Mouse (Mus musculus): ENCODE results near the gene Fen1. TPM values are rescaled to one million over a fixed set of nuclear protein-coding genes. Genes with fewer than 3 reads are reported as not detected.

Gene Fen1
- polyA plus RNA-seq, 1 experiment from 2014 or later, result 47.4 TPM

- Histone ChIP-seq H3K9me3 (ENCODE audit: control insufficient read depth, low read length) (no peaks in the 10 kb centered on the region), H3K4me2 (ENCODE audit: low read length) (no peak overlapping the region), H3K4me3 (replicated peaks; ENCODE audit: low read length) (no peak overlapping the region), H3K4me1 (replicated peaks; ENCODE audit: control insufficient read depth, insufficient read depth, low read length) (peaks cover 9% of the 10 kb centered on the region), H3K36me3 (ENCODE audit: control insufficient read depth, insufficient read depth) (peaks cover 22% of the 10 kb centered on the region), H3K27ac (ENCODE audit: low read length) (no peak overlapping the region), H3K27me3 (replicated peaks; ENCODE audit: control insufficient read depth, insufficient read depth, low read length) (no peaks in the 10 kb centered on the region), H3K9ac (replicated peaks; ENCODE audit: low read depth, low read length) (no peak overlapping the region)
- peak; percentile 27; the same call in 1 of the 2 replicates for ATAC-seq
- 30% methylated on average over 3 of the region's 3 CpGs for WGBS
These were observed 5.2 kb downstream of the Fen1 start for GRCm38 (mm10) chr19:10198723-10199122.

- Histone ChIP-seq H3K9ac (replicated peaks; ENCODE audit: low read depth, low read length) (no peak overlapping the region), H3K9me3 (ENCODE audit: control insufficient read depth, low read length) (no peaks in the 10 kb centered on the region), H3K4me3 (replicated peaks; ENCODE audit: low read length) (no peak overlapping the region), H3K36me3 (ENCODE audit: control insufficient read depth, insufficient read depth) (peaks cover 24% of the 10 kb centered on the region), H3K27me3 (replicated peaks; ENCODE audit: control insufficient read depth, insufficient read depth, low read length) (no peaks in the 10 kb centered on the region), H3K4me1 (replicated peaks; ENCODE audit: control insufficient read depth, insufficient read depth, low read length) (peaks cover 8% of the 10 kb centered on the region), H3K27ac (ENCODE audit: low read length) (no peak overlapping the region), H3K4me2 (ENCODE audit: low read length) (no peak overlapping the region)
- WGBS, result 70% methylated on average over 2 of the region's 2 CpGs
- no peak for ATAC-seq
These were observed 5.7 kb downstream of the Fen1 start for GRCm38 (mm10) chr19:10198286-10198685.

- Histone ChIP-seq H3K9me3 (ENCODE audit: control insufficient read depth, low read length) (no peaks in the 10 kb centered on the region), H3K4me2 (ENCODE audit: low read length) (no peak overlapping the region), H3K36me3 (ENCODE audit: control insufficient read depth, insufficient read depth) (peaks cover 30% of the 10 kb centered on the region), H3K9ac (replicated peaks; ENCODE audit: low read depth, low read length) (no peak overlapping the region), H3K27ac (ENCODE audit: low read length) (no peak overlapping the region), H3K4me1 (replicated peaks; ENCODE audit: control insufficient read depth, insufficient read depth, low read length) (no peaks in the 10 kb centered on the region), H3K4me3 (replicated peaks; ENCODE audit: low read length) (no peak overlapping the region), H3K27me3 (replicated peaks; ENCODE audit: control insufficient read depth, insufficient read depth, low read length) (no peaks in the 10 kb centered on the region)
- WGBS, result 93% methylated on average over 4 of the region's 4 CpGs
- no peak for ATAC-seq
These were observed 6.8 kb downstream of the Fen1 start for GRCm38 (mm10) chr19:10197130-10197529.

- H3K4me3 ChIP-seq (replicated peaks; ENCODE audit: low read length), result no peak overlapping the region
- peaks cover 30% of the 10 kb centered on the region for H3K36me3 ChIP-seq (ENCODE audit: control insufficient read depth, insufficient read depth)
- ATAC-seq, result no peak
- no peaks in the 10 kb centered on the region for H3K27me3 ChIP-seq (replicated peaks; ENCODE audit: control insufficient read depth, insufficient read depth, low read length)
- 67% methylated on average over 5 of the region's 5 CpGs for whole genome bisulfite sequencing
- no peaks in the 10 kb centered on the region for H3K9me3 ChIP-seq (ENCODE audit: control insufficient read depth, low read length)
- no peaks in the 10 kb centered on the region for H3K4me1 ChIP-seq (replicated peaks; ENCODE audit: control insufficient read depth, insufficient read depth, low read length)
- no peak overlapping the region for H3K9ac ChIP-seq (replicated peaks; ENCODE audit: low read depth, low read length)
- no peak overlapping the region for H3K4me2 ChIP-seq (ENCODE audit: low read length)
- H3K27ac ChIP-seq (ENCODE audit: low read length), result no peak overlapping the region
These were observed 8.7 kb downstream of the Fen1 start for GRCm38 (mm10) chr19:10195252-10195651.

- Histone ChIP-seq H3K27me3 (replicated peaks; ENCODE audit: control insufficient read depth, insufficient read depth, low read length) (no peaks in the 10 kb centered on the region), H3K4me2 (ENCODE audit: low read length) (no peak overlapping the region), H3K4me3 (replicated peaks; ENCODE audit: low read length) (no peak overlapping the region), H3K27ac (ENCODE audit: low read length) (no peak overlapping the region), H3K36me3 (ENCODE audit: control insufficient read depth, insufficient read depth) (peaks cover 31% of the 10 kb centered on the region), H3K9me3 (ENCODE audit: control insufficient read depth, low read length) (no peaks in the 10 kb centered on the region), H3K9ac (replicated peaks; ENCODE audit: low read depth, low read length) (no peak overlapping the region), H3K4me1 (replicated peaks; ENCODE audit: control insufficient read depth, insufficient read depth, low read length) (no peaks in the 10 kb centered on the region)
- 85% methylated on average over 11 of the region's 11 CpGs for WGBS
- no peak for ATAC-seq
These were observed 9.6 kb downstream of the Fen1 start for GRCm38 (mm10) chr19:10194337-10194736.

GRCm38 (mm10) chr19:10191326-10191725 is 12.6 kb downstream of the Fen1 start:
- H3K4me1 ChIP-seq (replicated peaks; ENCODE audit: control insufficient read depth, insufficient read depth, low read length), result peaks cover 25% of the 10 kb centered on the region
- H3K27me3 ChIP-seq (replicated peaks; ENCODE audit: control insufficient read depth, insufficient read depth, low read length), result no peaks in the 10 kb centered on the region
- H3K36me3 ChIP-seq (ENCODE audit: control insufficient read depth, insufficient read depth), result peaks cover 40% of the 10 kb centered on the region
- no peak overlapping the region for H3K4me2 ChIP-seq (ENCODE audit: low read length)
- no peak for ATAC-seq
- 91% methylated on average over 7 of the region's 7 CpGs for WGBS
- H3K9ac ChIP-seq (replicated peaks; ENCODE audit: low read depth, low read length), result no peak overlapping the region
- no peak overlapping the region for H3K4me3 ChIP-seq (replicated peaks; ENCODE audit: low read length)
- no peaks in the 10 kb centered on the region for H3K9me3 ChIP-seq (ENCODE audit: control insufficient read depth, low read length)
- no peak overlapping the region for H3K27ac ChIP-seq (ENCODE audit: low read length)

- H3K9ac ChIP-seq (replicated peaks; ENCODE audit: low read depth, low read length), result no peak overlapping the region
- no peak overlapping the region for H3K4me2 ChIP-seq (ENCODE audit: low read length)
- H3K4me1 ChIP-seq (replicated peaks; ENCODE audit: control insufficient read depth, insufficient read depth, low read length), result peaks cover 31% of the 10 kb centered on the region
- no peak for ATAC-seq
- no peak overlapping the region for H3K4me3 ChIP-seq (replicated peaks; ENCODE audit: low read length)
- no peak overlapping the region for H3K27ac ChIP-seq (ENCODE audit: low read length)
- no peaks in the 10 kb centered on the region for H3K27me3 ChIP-seq (replicated peaks; ENCODE audit: control insufficient read depth, insufficient read depth, low read length)
- no peaks in the 10 kb centered on the region for H3K9me3 ChIP-seq (ENCODE audit: control insufficient read depth, low read length)
- peaks cover 39% of the 10 kb centered on the region for H3K36me3 ChIP-seq (ENCODE audit: control insufficient read depth, insufficient read depth)
- WGBS, result 41% methylated on average over 2 of the region's 2 CpGs
These were observed 13.2 kb downstream of the Fen1 start for GRCm38 (mm10) chr19:10190796-10191195.

GRCm38 (mm10) chr19:10189940-10190339 is 14.0 kb downstream of the Fen1 start:
- Histone ChIP-seq H3K36me3 (ENCODE audit: control insufficient read depth, insufficient read depth) (peaks cover 42% of the 10 kb centered on the region), H3K9me3 (ENCODE audit: control insufficient read depth, low read length) (no peaks in the 10 kb centered on the region), H3K27me3 (replicated peaks; ENCODE audit: control insufficient read depth, insufficient read depth, low read length) (no peaks in the 10 kb centered on the region), H3K4me3 (replicated peaks; ENCODE audit: low read length) (no peak overlapping the region), H3K9ac (replicated peaks; ENCODE audit: low read depth, low read length) (no peak overlapping the region), H3K27ac (ENCODE audit: low read length) (no peak overlapping the region), H3K4me2 (ENCODE audit: low read length) (no peak overlapping the region), H3K4me1 (replicated peaks; ENCODE audit: control insufficient read depth, insufficient read depth, low read length) (peaks cover 38% of the 10 kb centered on the region)
- WGBS, result 96% methylated on average over 8 of the region's 8 CpGs
- no peak for ATAC-seq

GRCm38 (mm10) chr19:10189022-10189421 is 14.9 kb downstream of the Fen1 start:
- no peak for ATAC-seq
- peaks cover 47% of the 10 kb centered on the region for H3K4me1 ChIP-seq (replicated peaks; ENCODE audit: control insufficient read depth, insufficient read depth, low read length)
- H3K4me3 ChIP-seq (replicated peaks; ENCODE audit: low read length), result no peak overlapping the region
- H3K27me3 ChIP-seq (replicated peaks; ENCODE audit: control insufficient read depth, insufficient read depth, low read length), result no peaks in the 10 kb centered on the region
- H3K36me3 ChIP-seq (ENCODE audit: control insufficient read depth, insufficient read depth), result peaks cover 33% of the 10 kb centered on the region
- 90% methylated on average over 6 of the region's 6 CpGs for WGBS
- no peak overlapping the region for H3K9ac ChIP-seq (replicated peaks; ENCODE audit: low read depth, low read length)
- no peaks in the 10 kb centered on the region for H3K9me3 ChIP-seq (ENCODE audit: control insufficient read depth, low read length)
- H3K4me2 ChIP-seq (ENCODE audit: low read length), result no peak overlapping the region
- H3K27ac ChIP-seq (ENCODE audit: low read length), result peak overlapping the region; percentile 70

- H3K4me3 ChIP-seq (replicated peaks; ENCODE audit: low read length), result no peak overlapping the region
- H3K9me3 ChIP-seq (ENCODE audit: control insufficient read depth, low read length), result no peaks in the 10 kb centered on the region
- ATAC-seq, result peak; percentile 78
- H3K4me1 ChIP-seq (replicated peaks; ENCODE audit: control insufficient read depth, insufficient read depth, low read length), result peaks cover 49% of the 10 kb centered on the region
- peaks cover 31% of the 10 kb centered on the region for H3K36me3 ChIP-seq (ENCODE audit: control insufficient read depth, insufficient read depth)
- H3K27me3 ChIP-seq (replicated peaks; ENCODE audit: control insufficient read depth, insufficient read depth, low read length), result no peaks in the 10 kb centered on the region
- 31% methylated on average over 10 of the region's 10 CpGs for WGBS
- H3K4me2 ChIP-seq (ENCODE audit: low read length), result no peak overlapping the region
- H3K27ac ChIP-seq (ENCODE audit: low read length), result peak overlapping the region; percentile 70
- H3K9ac ChIP-seq (replicated peaks; ENCODE audit: low read depth, low read length), result no peak overlapping the region
These were observed 15.6 kb downstream of the Fen1 start for GRCm38 (mm10) chr19:10188281-10188811.
